Mouse (Mus musculus): ENCODE measurements at regions not wholly inside any gene's neighbourhood (a gene's known extent, or its start where the extent isn't known, plus 50 kb on each side); places are given as distances from the start of the nearest gene placed in this dataset.
A peak's percentile ranks its signal among the peaks of the same experiment; 100 is the strongest.

DNA sequence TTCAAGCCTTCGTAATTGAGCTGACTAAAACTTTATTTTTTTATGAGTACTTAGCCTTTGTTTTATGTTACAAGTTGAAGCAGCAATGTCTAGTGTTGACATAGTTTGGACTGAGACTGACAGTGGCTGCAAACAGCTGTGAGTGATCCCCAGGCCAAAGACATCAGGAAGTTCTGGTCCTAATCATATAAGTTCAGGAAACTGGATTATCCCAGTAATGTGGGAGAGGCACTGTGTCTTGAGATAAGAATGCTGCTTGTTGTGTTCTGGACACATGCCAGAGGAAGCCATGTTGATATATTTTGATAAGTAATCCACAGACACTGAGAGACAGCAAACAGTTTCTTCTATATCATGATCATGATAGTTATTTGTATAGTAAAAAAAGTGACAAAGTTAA, 153.4 kb downstream of the Lrriq3 start:
- DNase-seq: no peak

DNA sequence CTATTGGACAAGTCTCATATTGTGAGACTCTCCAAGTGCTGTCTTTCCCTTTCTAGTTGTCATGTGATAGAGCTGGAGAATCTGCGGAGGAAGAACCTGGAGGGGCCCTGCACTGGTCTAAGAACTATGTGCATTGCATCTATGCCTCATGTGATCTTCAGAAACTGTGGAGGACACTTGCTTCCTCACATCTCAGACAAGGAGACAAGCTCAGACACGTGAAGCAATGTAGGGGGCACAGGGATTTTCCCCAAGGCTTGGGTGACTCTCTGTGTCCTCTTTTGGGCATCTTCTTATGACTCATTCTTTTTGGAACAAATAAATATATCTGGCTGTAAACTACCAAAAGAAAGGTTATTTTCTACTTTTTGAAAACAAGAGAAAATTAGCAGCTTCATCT, 153.9 kb downstream of the Lrriq3 start:
- DNase-seq: no peak

GRCm38 (mm10) chr3:155247929-155248328, 154.7 kb downstream of the Lrriq3 start:
- DNase-seq: no peak

GRCm38 (mm10) chr3:155250904-155251303, 157.7 kb downstream of the Lrriq3 start:
- DNase-seq: no peak

DNA sequence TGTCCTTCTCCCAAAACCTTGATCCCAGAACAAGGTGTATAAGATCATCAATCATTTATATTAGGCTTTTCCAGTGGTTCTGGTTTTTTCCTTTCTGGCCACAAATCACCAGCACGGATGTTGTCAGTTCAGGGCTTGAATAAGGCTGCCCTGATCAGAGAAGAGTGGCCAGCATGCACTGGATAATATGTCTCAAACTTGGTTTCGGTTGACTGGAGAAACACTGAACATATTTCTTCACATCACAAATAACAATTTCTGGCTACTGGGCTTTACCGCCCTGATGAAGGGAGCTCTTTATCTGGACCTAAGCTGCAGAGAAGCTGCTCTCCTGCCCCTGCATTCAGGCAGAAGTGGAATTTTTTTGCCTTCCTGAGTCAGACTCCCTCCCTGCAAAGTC, 205.0 kb downstream of the Lrriq3 start:
- DNase-seq: peak; percentile 9 to 25

DNA sequence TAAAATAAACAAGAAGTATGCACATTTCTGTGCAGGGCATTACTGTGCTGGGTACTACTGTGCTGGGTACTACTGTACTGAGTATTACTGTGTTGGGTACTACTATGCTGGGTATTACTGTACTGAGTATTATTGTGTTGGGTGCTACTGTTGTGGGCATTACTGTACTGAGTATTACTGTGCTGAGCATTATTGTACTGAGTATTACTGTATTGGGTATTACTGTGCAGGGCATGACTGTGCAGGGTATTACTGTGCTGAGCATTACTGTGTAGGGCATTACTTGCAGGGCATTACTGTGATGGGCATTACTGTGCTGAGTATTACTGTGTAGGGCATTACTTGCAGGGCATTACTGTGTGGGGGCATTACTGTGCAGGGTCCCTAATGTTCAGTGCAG, 205.5 kb downstream of the Lrriq3 start:
- DNase-seq: no peak

- no peak for DNase-seq
These were observed 229.1 kb downstream of the Lrriq3 start for GRCm38 (mm10) chr3:155322322-155322721.

GRCm38 (mm10) chr3:155329701-155330100, 236.5 kb downstream of the Lrriq3 start:
- no peak for DNase-seq

DNA sequence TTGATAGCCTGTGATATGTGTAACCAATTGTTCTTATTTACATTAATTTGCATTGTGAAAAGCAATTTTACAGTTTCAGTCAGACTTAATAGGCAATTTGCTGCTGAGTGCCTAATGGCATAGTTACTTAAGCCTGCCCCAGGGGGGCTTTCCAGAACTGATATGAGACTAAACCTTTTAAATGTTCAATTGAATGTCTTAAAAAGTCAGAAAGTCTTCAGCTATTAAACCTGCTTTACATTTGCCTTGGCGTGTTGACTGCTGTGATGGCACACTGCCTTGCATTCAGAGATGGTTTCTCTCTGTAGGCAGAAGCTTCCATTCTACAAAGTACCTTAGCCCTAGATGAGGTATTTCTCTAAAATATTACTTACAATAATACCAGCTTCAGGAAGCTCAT, 256.0 kb downstream of the Lrriq3 start:
- DNase-seq: no peak

DNA sequence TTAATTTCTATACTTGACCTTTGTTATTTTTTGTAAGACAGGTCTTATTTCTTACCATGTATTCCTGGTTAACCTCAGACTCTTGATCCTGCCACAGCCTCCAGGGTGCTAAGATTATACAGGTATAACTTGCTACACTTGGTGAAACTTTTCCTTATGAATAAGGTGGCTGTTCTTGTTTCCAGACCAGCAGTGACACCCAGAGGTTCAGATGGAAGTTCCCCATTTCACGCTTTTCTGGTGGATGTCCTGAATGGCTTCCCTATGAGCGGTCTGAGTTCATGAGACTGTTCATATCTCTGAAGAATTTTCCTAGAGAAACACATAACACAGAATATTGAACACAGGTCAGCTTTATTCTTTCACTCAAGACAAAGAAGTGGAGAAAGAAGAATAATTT, 258.4 kb downstream of the Lrriq3 start:
- no peak for DNase-seq

DNA sequence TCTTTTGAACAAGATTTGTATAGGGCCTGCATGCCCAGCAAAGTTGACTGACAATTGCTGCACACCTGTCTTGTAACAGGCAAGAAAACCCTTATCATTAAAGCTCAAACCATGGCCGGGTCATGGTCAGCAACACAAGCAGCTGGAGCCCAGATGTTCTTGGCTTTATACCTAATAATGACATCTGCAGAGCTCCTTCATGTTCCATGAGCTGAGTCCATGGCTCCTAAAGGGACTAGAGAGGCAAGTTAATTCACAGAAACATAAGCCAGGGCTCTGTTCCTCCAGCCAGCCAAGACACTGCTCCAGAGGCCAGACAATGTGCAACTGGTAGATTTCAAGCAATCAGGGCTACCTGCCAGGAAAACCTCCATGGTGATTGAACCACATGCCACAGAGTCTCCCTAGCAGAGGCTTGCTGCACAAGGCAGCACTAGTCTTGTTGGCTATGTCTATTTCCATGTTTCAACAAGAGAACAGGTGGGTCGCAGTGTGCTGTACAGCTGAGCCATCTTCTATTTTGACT, 259.1 kb downstream of the Lrriq3 start:
- DNase-seq: no peak

GRCm38 (mm10) chr3:155360399-155360798, 267.2 kb downstream of the Lrriq3 start:
- DNase-seq: no peak

- DNase-seq: peak; percentile 53 to 66
These were observed 277.5 kb downstream of the Lrriq3 start for GRCm38 (mm10) chr3:155370716-155371115.

GRCm38 (mm10) chr3:155373591-155373990, 280.4 kb downstream of the Lrriq3 start:
- DNase-seq: no peak

GRCm38 (mm10) chr3:155381910-155382309, 288.7 kb downstream of the Lrriq3 start:
- no peak for DNase-seq

- DNase-seq: no peak
These were observed 289.6 kb downstream of the Lrriq3 start for GRCm38 (mm10) chr3:155382817-155383216.

DNA sequence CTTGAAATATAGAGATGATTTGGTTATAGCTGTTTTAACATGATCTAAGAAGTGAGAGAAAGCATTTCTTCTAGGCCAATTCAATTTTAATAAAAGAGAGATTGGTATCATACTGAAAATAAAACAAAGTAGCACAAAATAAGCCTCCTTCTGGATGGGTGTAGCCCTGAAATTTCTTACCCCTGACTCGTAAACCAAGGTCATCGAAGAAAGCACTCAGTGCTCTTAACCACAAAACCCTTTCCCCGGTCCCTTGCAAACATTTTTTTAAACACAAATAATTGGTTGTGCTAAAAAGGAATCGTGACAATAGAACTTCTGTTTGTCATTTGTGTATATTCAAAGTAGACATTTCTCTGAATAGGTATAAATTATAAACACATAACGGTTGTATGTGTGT, 297.4 kb downstream of the Lrriq3 start:
- DNase-seq: no peak

- no peak for DNase-seq
These were observed 302.9 kb downstream of the Lrriq3 start for GRCm38 (mm10) chr3:155396134-155396533.

- no peak for DNase-seq
These were observed 308.5 kb downstream of the Lrriq3 start for GRCm38 (mm10) chr3:155401763-155402162.

DNA sequence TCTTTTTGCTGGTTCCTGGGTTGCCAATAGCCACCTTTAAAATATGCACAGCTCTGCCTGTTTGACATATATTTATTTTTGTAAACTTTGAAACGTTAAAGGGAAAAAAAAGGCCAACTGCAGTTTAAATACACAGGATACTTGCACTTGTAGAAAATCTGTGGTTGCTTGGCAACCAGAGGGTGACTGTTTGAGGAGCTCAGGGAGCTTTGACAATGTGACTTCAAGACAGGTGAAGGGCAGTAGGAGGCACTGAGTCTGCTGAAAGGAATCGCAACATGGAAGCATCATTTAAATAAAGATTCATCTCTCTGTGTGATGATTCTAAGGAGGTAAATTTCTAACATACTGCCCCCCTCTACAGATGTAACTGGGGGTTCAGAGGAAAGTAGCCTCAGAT, 315.7 kb downstream of the Lrriq3 start:
- no peak for DNase-seq

DNA sequence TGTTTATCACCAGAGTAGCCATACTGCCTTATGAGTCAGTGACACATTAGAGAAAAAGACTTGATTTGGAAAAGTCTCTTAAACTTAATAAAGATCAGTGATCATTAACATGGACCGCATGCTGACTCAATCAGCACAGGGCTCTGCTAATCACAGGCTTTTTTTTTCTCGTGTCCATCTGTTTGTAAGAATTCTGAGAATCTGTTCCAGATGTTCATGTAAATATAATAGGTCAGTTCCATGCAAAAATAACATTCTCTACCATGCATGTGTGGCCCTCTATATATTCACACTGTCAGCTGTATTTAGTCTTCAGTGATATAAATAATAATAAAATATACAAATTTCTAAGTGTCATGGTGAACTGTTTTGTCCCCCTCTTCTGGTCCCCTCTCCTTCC, 316.1 kb downstream of the Lrriq3 start:
- DNase-seq: no peak

- no peak for DNase-seq
These were observed 316.6 kb downstream of the Lrriq3 start for GRCm38 (mm10) chr3:155409867-155410266.

DNA sequence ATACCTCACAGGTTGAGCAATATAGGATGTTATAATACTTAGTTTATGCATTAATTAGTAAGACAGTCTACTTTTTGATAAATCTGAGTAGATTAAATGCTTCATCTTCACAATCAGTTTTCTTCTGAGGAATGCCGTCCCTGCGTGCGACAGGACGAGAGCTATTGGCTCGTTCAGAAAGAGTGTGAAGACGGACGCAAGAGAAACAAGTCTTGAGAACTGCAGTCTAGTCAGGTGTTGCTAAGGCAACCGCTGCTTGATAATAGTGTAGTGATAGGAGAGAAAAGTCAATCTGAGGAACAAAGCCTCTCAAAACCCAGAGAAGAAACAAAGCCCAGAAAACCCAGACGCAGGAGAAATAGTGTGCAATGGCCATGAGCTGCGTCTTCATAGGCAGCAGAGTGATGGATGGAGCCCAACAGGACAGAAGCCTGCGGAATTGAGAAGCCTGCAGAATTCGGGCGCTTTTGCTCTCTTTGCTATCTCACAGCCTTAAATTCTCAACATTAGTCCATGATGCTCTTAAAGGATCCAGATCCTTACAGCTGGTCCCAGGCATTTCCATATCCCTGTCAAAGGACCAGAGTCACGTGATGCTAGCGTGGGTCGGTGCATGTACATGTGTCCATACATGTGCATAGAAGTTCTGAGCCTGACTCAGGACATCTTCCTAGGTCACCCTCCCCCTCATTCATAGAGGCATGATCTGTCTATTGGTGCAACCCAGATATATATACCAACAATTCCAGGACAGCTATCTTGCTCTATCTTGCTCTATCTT, 366.7 kb downstream of the Lrriq3 start:
- no peak for DNase-seq

DNA sequence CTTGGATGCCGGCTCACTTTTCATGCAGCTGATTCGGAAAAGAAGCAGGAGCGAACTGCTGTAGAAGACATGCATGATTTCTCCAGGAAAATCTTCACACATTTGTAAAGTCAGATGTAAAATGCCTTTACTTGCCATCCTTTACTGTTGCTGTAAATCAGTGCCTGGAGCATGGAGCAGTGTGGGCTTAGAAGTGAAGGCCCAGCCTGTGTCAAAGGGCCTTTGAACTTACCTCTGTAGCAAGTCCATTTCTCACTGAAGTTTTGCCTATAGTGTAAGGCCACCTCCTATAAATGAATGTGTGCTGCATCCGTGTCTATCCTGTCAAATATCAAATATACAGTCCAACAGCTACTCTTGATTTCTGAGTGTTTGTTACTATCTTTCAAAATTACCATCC, 368.9 kb downstream of the Lrriq3 start:
- no peak for DNase-seq
